Mouse (Mus musculus) midbrain, embryonic 16.5 days (tissue): ENCODE measurements around the gene Rffl. TPM values are rescaled to one million over a fixed set of nuclear protein-coding genes. Genes with fewer than 3 reads are reported as not detected.

Experiments
- ATAC-seq: fragments of 200-750 bp; cut with Nextera tagmentation; 2 replicates; pipeline ENCODE4 v1.8.0; 2017; ENCODE audit warnings: moderate TSS enrichment
- H3K27ac ChIP-seq: fragments of 300-500 bp; sonication (generic); 2 replicates; pipeline ENCODE4 v1.5.1; 2014; ENCODE audit warnings: mild to moderate bottlenecking, low read length, mixed read lengths
- H3K27me3 ChIP-seq: fragments of 300-500 bp; sonication (generic); 2 replicates; pipeline ENCODE4 v1.6.1; 2014; ENCODE audit warnings: low read depth, low read length, mixed read lengths; ENCODE audit not compliant: control insufficient read depth, insufficient read depth
- H3K36me3 ChIP-seq: fragments of 300-500 bp; sonication (generic); 2 replicates; pipeline ENCODE4 v1.6.1; 2014; ENCODE audit warnings: mild to moderate bottlenecking, low read length, moderate library complexity, mixed read lengths; ENCODE audit not compliant: control insufficient read depth, insufficient read depth
- H3K4me1 ChIP-seq: fragments of 300-500 bp; sonication (generic); 2 replicates; pipeline ENCODE4 v1.6.1; 2014; ENCODE audit warnings: mild to moderate bottlenecking, low read length, mixed read lengths; ENCODE audit not compliant: control insufficient read depth, insufficient read depth
- H3K4me2 ChIP-seq: fragments of 300-500 bp; sonication (generic); 2 replicates; pipeline ENCODE4 v1.6.1; 2014; ENCODE audit warnings: mild to moderate bottlenecking, low read length, mixed read lengths
- H3K4me3 ChIP-seq: fragments of 300-500 bp; sonication (generic); 2 replicates; pipeline ENCODE4 v1.5.1; 2014; ENCODE audit warnings: low read depth, mild to moderate bottlenecking, low read length, moderate library complexity, mixed read lengths
- H3K9ac ChIP-seq: fragments of 300-500 bp; sonication (generic); 2 replicates; pipeline ENCODE4 v1.6.1; 2014; ENCODE audit warnings: low read depth, low read length, mixed read lengths
- H3K9me3 ChIP-seq: fragments of 300-500 bp; sonication (generic); replicated peaks from 2 replicates; pipeline ENCODE4 v1.6.1; 2014; ENCODE audit warnings: mild to moderate bottlenecking, low read length, mixed read lengths; ENCODE audit not compliant: control insufficient read depth, poor library complexity, severe bottlenecking
- WGBS: fragments of 180-500 bp; shearing (Covaris S2); extraction: QIAGEN DNeasy Blood & Tissue Kit; methylation state at CpG from one replicate; pipeline ENCODE4 v1.1.7; 2014; 5-methylcytosine and 5-hydroxymethylcytosine counted together
- polyA plus RNA-seq: library from polyadenylated mRNA; unstranded; fragments of >200 nt; fragmentation: Nextera tagmentation; extraction: Ambion mirVana; gene quantifications from 2 replicates; pipeline ENCODE4 v1.2.1, GENCODE M21; 2015

Rffl gene
- polyA plus RNA-seq, 1 experiment from 2014 or later: 3.9 TPM

- 47% methylated on average over 6 of the region's 6 CpGs for WGBS
- H3K27ac ChIP-seq: no peak overlapping the region
Observed at GRCm38 (mm10) chr11:82782197-82782596, 88.8 kb downstream of the Rffl start.

GRCm38 (mm10) chr11:82780983-82781903 lies 89.8 kb downstream of the Rffl start, which contains the start of gene Lig3:
Gene Lig3, plus strand, starts transcription at chr11:82781108.
- peaks cover 18% of the 10 kb centered on the region for H3K4me1 ChIP-seq
- ATAC-seq: peak; percentile 96
- H3K9me3 ChIP-seq: no peaks in the 10 kb centered on the region
- H3K4me3 ChIP-seq: peak within 1 kb of the TSS; percentile 67
- H3K27ac ChIP-seq: peak within 1 kb of the TSS; percentile 98
- H3K9ac ChIP-seq: peak within 1 kb of the TSS; percentile 94
- under 1% methylated on average over 73 of the region's 90 CpGs for WGBS
- H3K27me3 ChIP-seq: no peaks in the 10 kb centered on the region
- peak within 1 kb of the TSS; percentile 78 for H3K4me2 ChIP-seq
- H3K36me3 ChIP-seq: peaks cover 2% of the 10 kb centered on the region; the same call in 1 of the 2 replicates

More at GRCm38 (mm10) chr11:82782197-82782596, 88.8 kb downstream of the Rffl start:
- H3K9ac ChIP-seq: peak overlapping the region; percentile 94
- no peaks in the 10 kb centered on the region for H3K9me3 ChIP-seq
- H3K4me2 ChIP-seq: peak overlapping the region; percentile 53
- no peak for ATAC-seq
- H3K36me3 ChIP-seq: peaks cover 2% of the 10 kb centered on the region; the same call in 1 of the 2 replicates
- no peaks in the 10 kb centered on the region for H3K27me3 ChIP-seq
- H3K4me1 ChIP-seq: peaks cover 18% of the 10 kb centered on the region
- peak overlapping the region; percentile 67 for H3K4me3 ChIP-seq

- 56% methylated on average over 5 of the region's 5 CpGs for WGBS
- H3K4me3 ChIP-seq: peak overlapping the region; percentile 67
- no peak overlapping the region for H3K27ac ChIP-seq
- peak overlapping the region; percentile 78 for H3K4me2 ChIP-seq
- peak overlapping the region; percentile 94 for H3K9ac ChIP-seq
- H3K4me1 ChIP-seq: peaks cover 18% of the 10 kb centered on the region
- no peak for ATAC-seq
- no peaks in the 10 kb centered on the region for H3K27me3 ChIP-seq
- peaks cover 2% of the 10 kb centered on the region; the same call in 1 of the 2 replicates for H3K36me3 ChIP-seq
- H3K9me3 ChIP-seq: no peaks in the 10 kb centered on the region
Observed at GRCm38 (mm10) chr11:82780134-82780533, 90.9 kb downstream of the Rffl start.

DNA sequence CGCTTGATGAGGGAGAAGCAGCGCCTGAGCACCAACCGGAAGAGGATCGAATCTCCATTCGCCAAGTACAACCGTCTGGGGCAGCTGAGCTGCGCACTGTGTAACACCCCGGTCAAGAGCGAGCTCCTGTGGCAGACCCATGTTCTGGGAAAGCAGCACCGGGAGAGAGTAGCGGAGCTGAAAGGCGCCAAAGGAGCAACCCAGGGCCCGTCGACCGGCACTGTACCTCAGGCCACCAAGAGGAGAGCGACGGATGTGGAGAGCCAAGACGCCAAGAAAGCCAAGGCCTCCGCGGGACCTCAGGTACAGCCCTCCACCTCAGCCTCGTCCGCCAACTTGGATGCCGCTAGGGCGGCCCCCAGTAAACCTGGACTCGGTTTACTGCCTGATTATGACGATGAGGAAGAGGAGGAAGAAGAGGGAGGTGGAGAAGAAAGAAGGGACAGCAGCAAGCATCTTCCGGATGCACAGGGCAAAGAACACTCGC lies 106.5 kb downstream of the Rffl start:
- H3K4me2 ChIP-seq: peak overlapping the region; percentile 93
- WGBS: under 1% methylated on average over 28 of the region's 28 CpGs
- peak overlapping the region; percentile 87 for H3K27ac ChIP-seq
- no peaks in the 10 kb centered on the region for H3K9me3 ChIP-seq
- H3K4me3 ChIP-seq: peak overlapping the region; percentile 85
- peak; percentile 74 for ATAC-seq
- H3K9ac ChIP-seq: peak overlapping the region; percentile 85
- no peaks in the 10 kb centered on the region for H3K36me3 ChIP-seq
- no peaks in the 10 kb centered on the region for H3K27me3 ChIP-seq
- H3K4me1 ChIP-seq: peaks cover 23% of the 10 kb centered on the region

- Histone ChIP-seq H3K4me3 (peak within 1 kb of the TSS; percentile 85), H3K27me3 (no peaks in the 10 kb centered on the region), H3K9me3 (no peaks in the 10 kb centered on the region), H3K4me1 (peaks cover 23% of the 10 kb centered on the region), H3K4me2 (peak within 1 kb of the TSS; percentile 93), H3K27ac (peak within 1 kb of the TSS; percentile 87), H3K36me3 (no peaks in the 10 kb centered on the region), H3K9ac (peak within 1 kb of the TSS; percentile 85)
- ATAC-seq: peak; percentile 100
- under 1% methylated on average over 44 of the region's 44 CpGs for WGBS
Observed at GRCm38 (mm10) chr11:82763742-82764437, 107.1 kb downstream of the Rffl start, which contains the start of the genes Cct6b and Zfp830. Gene Cct6b, minus strand, starts transcription at chr11:82764321. Gene Zfp830, plus strand, starts transcription at chr11:82764345.

DNA sequence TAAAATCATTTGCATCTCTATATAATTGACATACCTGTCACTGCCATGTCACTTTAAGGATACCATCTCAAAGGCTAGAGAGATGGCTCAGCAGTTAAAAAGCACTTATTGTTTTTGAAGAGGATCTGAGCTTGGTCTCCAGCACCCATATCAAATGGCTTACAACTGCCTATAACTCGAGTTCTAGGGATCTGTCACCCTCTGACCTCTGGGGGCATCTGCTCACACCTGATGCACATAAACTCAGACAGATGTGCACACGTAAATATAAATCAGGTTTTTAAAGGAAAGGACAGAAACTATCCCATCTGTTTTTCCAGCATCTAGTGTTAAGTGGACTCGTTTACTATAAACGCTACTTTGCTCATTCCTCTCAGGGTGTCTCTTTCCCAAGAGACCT lies 107.7 kb downstream of the Rffl start:
- H3K9me3 ChIP-seq: no peaks in the 10 kb centered on the region
- peak overlapping the region; percentile 85 for H3K4me3 ChIP-seq
- 7% methylated on average over 4 of the region's 4 CpGs for WGBS

GRCm38 (mm10) chr11:82762286-82762829 lies 108.7 kb downstream of the Rffl start:
- no peak overlapping the region for H3K4me2 ChIP-seq
- 87% methylated on average over 6 of the region's 6 CpGs for WGBS
- no peak overlapping the region for H3K4me3 ChIP-seq
- H3K4me1 ChIP-seq: peaks cover 23% of the 10 kb centered on the region
- H3K36me3 ChIP-seq: no peaks in the 10 kb centered on the region
- no peaks in the 10 kb centered on the region for H3K27me3 ChIP-seq
- no peak overlapping the region for H3K9ac ChIP-seq
- no peak for ATAC-seq
- H3K9me3 ChIP-seq: no peaks in the 10 kb centered on the region
- no peak overlapping the region for H3K27ac ChIP-seq

More for the DNA sequence above, 107.7 kb downstream of the Rffl start:
- H3K9ac ChIP-seq: peak overlapping the region; percentile 72
- H3K4me1 ChIP-seq: peaks cover 23% of the 10 kb centered on the region
- ATAC-seq: no peak
- peak overlapping the region; percentile 68 for H3K4me2 ChIP-seq
- no peaks in the 10 kb centered on the region for H3K27me3 ChIP-seq
- H3K27ac ChIP-seq: peak overlapping the region; percentile 87
- H3K36me3 ChIP-seq: no peaks in the 10 kb centered on the region

DNA sequence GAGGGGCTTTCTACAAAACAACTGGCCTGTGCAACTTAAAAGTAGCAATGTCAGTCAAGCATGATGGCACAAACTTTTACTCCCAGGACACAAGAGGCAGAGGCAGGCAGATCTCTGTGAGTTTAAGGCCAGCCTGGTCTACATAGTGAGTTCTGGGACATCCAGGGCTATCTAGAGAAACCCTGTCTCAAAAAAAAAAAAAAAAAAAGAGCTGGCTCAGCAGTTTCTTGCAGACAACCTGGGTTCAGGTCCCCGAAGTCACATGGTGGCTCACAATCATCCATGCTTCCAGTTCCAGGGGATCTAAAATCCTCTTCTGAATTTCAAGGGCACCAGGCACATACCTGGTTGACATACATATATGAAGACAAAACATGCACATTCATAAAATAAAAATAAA lies 115.1 kb downstream of the Rffl start:
- Histone ChIP-seq H3K27ac (no peak overlapping the region), H3K9me3 (no peaks in the 10 kb centered on the region), H3K9ac (no peak overlapping the region), H3K4me3 (no peak overlapping the region), H3K4me1 (no peaks in the 10 kb centered on the region), H3K36me3 (no peaks in the 10 kb centered on the region), H3K4me2 (no peak overlapping the region), H3K27me3 (no peaks in the 10 kb centered on the region)
- ATAC-seq: no peak
- 87% methylated on average over 1 of the region's 1 CpGs for WGBS
